ENCODE assay signal across 11 mouse cellular contexts in genomic region chr5:111256181-111256580, GRCm38 (mm10).
DNase-seq lines count a peak whose midpoint lies in the region; ATAC-seq lines count a peak whose summit lies in the region.
"Had no signal": no experiment of that assay in that cellular context is flagged by ENCODE, and none has a peak within 500 bp of the region (broad histone marks: within the 10 kb centered on the region; RNA-seq: fewer than 3 reads in every experiment).

No protein-coding gene starts in this region.

- WGBS in embryonic facial prominence, embryonic 10.5 days = 27% methylated on average over 7 of the region's 7 CpGs
- WGBS in hindbrain, embryonic 12.5 days = 7% methylated on average over 7 of the region's 7 CpGs
- WGBS in midbrain, embryonic 12.5 days = 6% methylated on average over 7 of the region's 7 CpGs

- peak overlapping the region; percentile 55 for H3K27ac ChIP-seq in embryonic facial prominence, embryonic 10.5 days (replicated peaks)
- peak overlapping the region; percentile 91 for H3K27ac ChIP-seq in hindbrain, embryonic 12.5 days
- peak overlapping the region; percentile 91 for H3K27ac ChIP-seq in midbrain, embryonic 12.5 days (replicated peaks)
- H3K27ac ChIP-seq: layer of hippocampus, adult 2 months; liver, embryonic 15.5 days had no signal

- H3K4me2 ChIP-seq in hindbrain, embryonic 12.5 days (replicated peaks) = peak overlapping the region; percentile 42
- peak overlapping the region; percentile 40 for H3K4me2 ChIP-seq in midbrain, embryonic 12.5 days (replicated peaks)
- H3K4me2 ChIP-seq: heart, embryonic 12.5 days; liver, embryonic 15.5 days had no signal

- no peaks in the 10 kb centered on the region for H3K9me3 ChIP-seq in embryonic facial prominence, embryonic 10.5 days
- H3K9me3 ChIP-seq in hindbrain, embryonic 12.5 days (replicated peaks) = no peaks in the 10 kb centered on the region
- no peaks in the 10 kb centered on the region for H3K9me3 ChIP-seq in midbrain, embryonic 12.5 days
- H3K9me3 ChIP-seq: heart, embryonic 12.5 days; liver, embryonic 15.5 days had no signal

- peak; percentile 48 to 55 for DNase-seq in cerebellum, postnatal 10 days
- no peak for DNase-seq in cerebellum, adult 8-10 months
- DNase-seq in embryonic facial prominence, embryonic 10.5 days (ENCODE audit: low spot score) = peak; percentile 62
- DNase-seq in thymus, postnatal 10 days (ENCODE audit: low spot score in 2 of 2) = no peak
- DNase-seq in heart, postnatal 4 days = no peak
- DNase-seq in heart, adult 18-20 months = no peak

- peaks cover 45% of the 10 kb centered on the region for H3K4me1 ChIP-seq in embryonic facial prominence, embryonic 10.5 days
- peaks cover 33% of the 10 kb centered on the region for H3K4me1 ChIP-seq in hindbrain, embryonic 12.5 days
- H3K4me1 ChIP-seq in midbrain, embryonic 12.5 days = peaks cover 40% of the 10 kb centered on the region
- H3K4me1 ChIP-seq: liver, embryonic 15.5 days had no signal

- ATAC-seq in hindbrain, embryonic 12.5 days (ENCODE audit: low FRiP score) = peak; percentile 73
- ATAC-seq in midbrain, embryonic 12.5 days (ENCODE audit: low FRiP score, low read depth) = peak; percentile 71

- H3K4me3 ChIP-seq in embryonic facial prominence, embryonic 10.5 days = peak overlapping the region; percentile 2; the same call in 1 of the 2 replicates
- H3K4me3 ChIP-seq in hindbrain, embryonic 12.5 days = peak overlapping the region; percentile 9
- no peak overlapping the region for H3K4me3 ChIP-seq in midbrain, embryonic 12.5 days
- H3K4me3 ChIP-seq: heart, embryonic 12.5 days; layer of hippocampus, adult 2 months; liver, embryonic 15.5 days had no signal

- no peaks in the 10 kb centered on the region for H3K27me3 ChIP-seq in embryonic facial prominence, embryonic 10.5 days (replicated peaks; ENCODE audit: low read depth, poor library complexity, severe bottlenecking)
- H3K27me3 ChIP-seq in hindbrain, embryonic 12.5 days = no peaks in the 10 kb centered on the region
- peaks cover 9% of the 10 kb centered on the region; the same call in 1 of the 2 replicates for H3K27me3 ChIP-seq in midbrain, embryonic 12.5 days
- H3K27me3 ChIP-seq: liver, embryonic 15.5 days had no signal

- H3K36me3 ChIP-seq in embryonic facial prominence, embryonic 10.5 days (replicated peaks) = no peaks in the 10 kb centered on the region
- H3K36me3 ChIP-seq in hindbrain, embryonic 12.5 days = no peaks in the 10 kb centered on the region
- H3K36me3 ChIP-seq in midbrain, embryonic 12.5 days = no peaks in the 10 kb centered on the region
- H3K36me3 ChIP-seq: heart, embryonic 12.5 days; liver, embryonic 15.5 days had no signal

- H3K9ac ChIP-seq in hindbrain, embryonic 12.5 days = peak overlapping the region; percentile 8
- peak overlapping the region; percentile 37 for H3K9ac ChIP-seq in midbrain, embryonic 12.5 days (replicated peaks)
- H3K9ac ChIP-seq: heart, embryonic 12.5 days; liver, embryonic 15.5 days had no signal

Comparison
In these comparisons a context has a peak if more than half of its experiments do, and no peak if none do; other contexts are left out.
1. DNase-seq: peak in cerebellum, postnatal 10 days (2 of 2) and embryonic facial prominence, embryonic 10.5 days (single experiment); none in cerebellum, adult 8-10 months (single experiment), thymus, postnatal 10 days (0 of 2), heart, postnatal 4 days (single experiment) and heart, adult 18-20 months (0 of 2).
2. Peak in every context shown above with its lines, with median percentiles within 50 percentile points of each other: H3K27ac ChIP-seq.